Mouse (Mus musculus) G1E-ER4 (cell line): ENCODE measurements around the gene Otop2. TPM values are rescaled to one million over a fixed set of nuclear protein-coding genes. Genes with fewer than 3 reads are reported as not detected.

Source experiments
- GATA1 ChIP-seq: IDR thresholded peaks from one replicate; pipeline ENCODE4 v1.8.0; 2012; ENCODE audit warnings: low read length, inconsistent platforms
- polyA plus RNA-seq: library from polyadenylated mRNA; stranded (reverse); fragments of >175 nt; gene quantifications from 2 replicates; pipeline ENCODE4 v1.2.3, GENCODE M21; 2012

Gene Otop2
- not detected in 2 replicates for polyA plus RNA-seq

GRCm38 (mm10) chr11:115306863-115307262, at the start of gene Otop2:
Otop2 (plus strand) TSS chr11:115307163.
- no peak for TF ChIP-seq GATA1

- TF ChIP-seq GATA1 = no peak
These were observed 49.0 kb upstream of the Otop2 start for GRCm38 (mm10) chr11:115257775-115258510.

- TF ChIP-seq GATA1 = no peak
These were observed 47.8 kb upstream of the Otop2 start for GRCm38 (mm10) chr11:115259134-115259533.

- TF ChIP-seq GATA1 = no peak
These were observed 44.0 kb upstream of the Otop2 start for GRCm38 (mm10) chr11:115262954-115263353.

GRCm38 (mm10) chr11:115264136-115264861, 42.7 kb upstream of the Otop2 start:
- no peak for TF ChIP-seq GATA1

- no peak for TF ChIP-seq GATA1
These were observed 41.9 kb upstream of the Otop2 start for GRCm38 (mm10) chr11:115264862-115265668.

- no peak for TF ChIP-seq GATA1
These were observed 41.1 kb upstream of the Otop2 start for GRCm38 (mm10) chr11:115265771-115266399.

- no peak for TF ChIP-seq GATA1
These were observed 40.6 kb upstream of the Otop2 start for GRCm38 (mm10) chr11:115266400-115266778.

- no peak for TF ChIP-seq GATA1
These were observed 39.7 kb upstream of the Otop2 start, which contains the start of gene Grin2c for GRCm38 (mm10) chr11:115267061-115267883. Grin2c (minus strand) TSS chr11:115267243.

- TF ChIP-seq GATA1 = no peak
These were observed 39.0 kb upstream of the Otop2 start for GRCm38 (mm10) chr11:115267958-115268357.

GRCm38 (mm10) chr11:115269330-115270066, 37.5 kb upstream of the Otop2 start:
- TF ChIP-seq GATA1 = no peak

- TF ChIP-seq GATA1 = no peak
These were observed 36.7 kb upstream of the Otop2 start for GRCm38 (mm10) chr11:115270148-115270861.

GRCm38 (mm10) chr11:115271052-115271451, 35.9 kb upstream of the Otop2 start:
- no peak for TF ChIP-seq GATA1
